Mouse (Mus musculus) intestine, embryonic 16.5 days (tissue): ENCODE measurements around the gene Wbp11. TPM values are rescaled to one million over a fixed set of nuclear protein-coding genes. Genes with fewer than 3 reads are reported as not detected.

Source experiments
- ATAC-seq: fragments of 200-750 bp; cut with Nextera tagmentation; 2 replicates; pipeline ENCODE4 v1.8.0; 2017; ENCODE audit warnings: moderate TSS enrichment, moderate library complexity
- H3K27ac ChIP-seq: fragments of 300-500 bp; sonication (generic); 2 replicates; pipeline ENCODE4 v1.5.1; 2014; ENCODE audit warnings: mild to moderate bottlenecking, low read length
- H3K27me3 ChIP-seq: fragments of 300-500 bp; sonication (generic); replicated peaks from 2 replicates; pipeline ENCODE4 v1.6.1; 2014; ENCODE audit warnings: low read length, control low read depth, mixed read lengths; ENCODE audit not compliant: control insufficient read depth, insufficient read depth
- H3K36me3 ChIP-seq: fragments of 300-500 bp; sonication (generic); 2 replicates; pipeline ENCODE4 v1.6.1; 2014; ENCODE audit warnings: low read length, control low read depth; ENCODE audit not compliant: control insufficient read depth, insufficient read depth
- H3K4me1 ChIP-seq: fragments of 300-500 bp; sonication (generic); 2 replicates; pipeline ENCODE4 v1.6.1; 2014; ENCODE audit warnings: low read length, control low read depth, mixed read lengths; ENCODE audit not compliant: control insufficient read depth, insufficient read depth
- H3K4me2 ChIP-seq: fragments of 300-500 bp; sonication (generic); 2 replicates; pipeline ENCODE4 v1.6.1; 2014; ENCODE audit warnings: low read depth, low read length, control low read depth
- H3K4me3 ChIP-seq: fragments of 300-500 bp; sonication (generic); 2 replicates; pipeline ENCODE4 v1.5.1; 2014; ENCODE audit warnings: mild to moderate bottlenecking, low read length
- H3K9ac ChIP-seq: fragments of 300-500 bp; sonication (generic); 2 replicates; pipeline ENCODE4 v1.6.1; 2014; ENCODE audit warnings: low read depth, low read length
- H3K9me3 ChIP-seq: fragments of 300-500 bp; sonication (generic); 2 replicates; pipeline ENCODE4 v1.6.1; 2016; ENCODE audit warnings: low read length, control low read depth; ENCODE audit not compliant: control insufficient read depth
- WGBS: fragments of 180-500 bp; shearing (Covaris S2); extraction: QIAGEN DNeasy Blood & Tissue Kit; methylation state at CpG from one replicate; pipeline ENCODE4 v1.1.7; 2014; 5-methylcytosine and 5-hydroxymethylcytosine counted together
- polyA plus RNA-seq: library from polyadenylated mRNA; unstranded; fragments of >200 nt; fragmentation: Nextera tagmentation; extraction: Ambion mirVana; gene quantifications from 2 replicates; pipeline ENCODE4 v1.2.1, GENCODE M21; 2015

The Wbp11 gene
- polyA plus RNA-seq, 1 experiment from 2014 or later = 82.1 TPM

DNA sequence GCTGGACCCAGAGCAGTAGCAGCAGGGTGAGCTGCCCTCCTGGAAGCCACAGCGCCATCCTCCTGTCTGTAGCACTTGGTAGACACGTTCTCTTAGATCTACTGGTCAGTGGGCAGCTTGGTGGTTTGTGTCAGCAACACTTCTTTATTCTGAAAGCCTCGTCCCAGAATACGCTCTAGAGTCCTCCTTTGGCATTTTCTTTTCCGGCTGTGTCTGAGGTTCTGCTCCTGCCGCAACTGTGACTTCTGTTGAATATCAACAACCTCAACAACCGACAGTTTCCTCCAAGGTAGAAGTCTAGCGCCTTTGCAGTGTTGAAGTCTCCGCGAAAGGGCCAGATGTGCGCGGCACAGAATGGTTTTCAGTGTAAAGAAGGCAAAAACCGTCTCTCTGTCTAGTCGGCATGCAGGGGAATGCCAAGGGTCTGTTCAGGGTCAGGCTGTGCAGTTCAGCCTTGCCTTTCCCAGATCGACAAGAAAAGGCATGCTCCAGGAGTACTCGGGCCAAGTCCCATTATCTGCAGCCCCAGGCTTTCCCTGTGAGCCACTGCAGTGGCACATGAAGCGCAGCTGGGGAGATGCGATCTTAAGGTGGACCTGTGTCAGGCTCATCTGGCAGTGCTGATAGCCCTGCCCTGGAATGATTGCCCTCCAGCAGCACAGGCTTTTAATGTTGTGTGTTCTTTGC is 29.3 kb upstream of the Wbp11 start, which contains the start of gene Art4:
TSS of gene Art4 (minus strand) at position 548 of the 687 bp plus-strand sequence.
- Histone ChIP-seq H3K27me3 (no peaks in the 10 kb centered on the region), H3K27ac (peak within 1 kb of the TSS; percentile 74), H3K9ac (peak within 1 kb of the TSS; percentile 55; the same call in 1 of the 2 replicates), H3K9me3 (no peaks in the 10 kb centered on the region), H3K4me1 (peaks cover 21% of the 10 kb centered on the region), H3K4me3 (peak within 1 kb of the TSS; percentile 4; the same call in 1 of the 2 replicates), H3K36me3 (no peaks in the 10 kb centered on the region), H3K4me2 (peak within 1 kb of the TSS; percentile 15)
- WGBS = 49% methylated on average over 18 of the region's 18 CpGs
- ATAC-seq = peak; percentile 86

DNA sequence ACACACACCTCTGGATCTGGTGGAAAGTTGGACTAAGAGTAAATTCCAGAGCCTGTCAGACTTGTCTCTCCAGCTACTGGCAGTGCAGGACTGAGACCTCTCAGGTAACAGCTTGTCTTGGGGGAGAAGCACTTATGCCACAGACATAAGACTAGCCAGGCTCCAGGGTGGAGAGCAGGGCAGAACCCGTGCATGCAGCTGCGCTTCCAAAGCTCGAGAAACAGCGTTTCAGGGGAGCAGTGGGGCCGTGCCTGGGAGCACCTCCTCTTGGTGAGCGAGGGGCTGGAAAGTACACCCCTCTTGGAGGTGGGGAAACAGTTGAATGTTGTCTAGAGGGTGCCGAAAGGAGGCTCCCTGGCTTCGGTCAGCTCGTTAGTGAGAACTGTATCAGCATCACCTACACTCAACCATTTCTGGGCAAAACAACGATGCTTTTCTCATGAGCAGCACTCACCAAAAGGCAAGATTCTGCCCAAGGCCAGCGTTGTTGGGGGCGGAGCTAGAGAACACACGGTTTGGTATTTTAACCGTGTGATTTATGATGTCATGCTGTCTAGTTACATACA is 28.1 kb upstream of the Wbp11 start:
- Histone ChIP-seq H3K27me3 (no peaks in the 10 kb centered on the region), H3K4me3 (peak overlapping the region; percentile 13; the same call in 1 of the 2 replicates), H3K27ac (peak overlapping the region; percentile 50), H3K4me2 (peak overlapping the region; percentile 14), H3K4me1 (peaks cover 21% of the 10 kb centered on the region), H3K36me3 (no peaks in the 10 kb centered on the region), H3K9ac (peak overlapping the region; percentile 53), H3K9me3 (no peaks in the 10 kb centered on the region)
- 42% methylated on average over 14 of the region's 14 CpGs for WGBS
- ATAC-seq = peak; percentile 41; the same call in 1 of the 2 replicates

DNA sequence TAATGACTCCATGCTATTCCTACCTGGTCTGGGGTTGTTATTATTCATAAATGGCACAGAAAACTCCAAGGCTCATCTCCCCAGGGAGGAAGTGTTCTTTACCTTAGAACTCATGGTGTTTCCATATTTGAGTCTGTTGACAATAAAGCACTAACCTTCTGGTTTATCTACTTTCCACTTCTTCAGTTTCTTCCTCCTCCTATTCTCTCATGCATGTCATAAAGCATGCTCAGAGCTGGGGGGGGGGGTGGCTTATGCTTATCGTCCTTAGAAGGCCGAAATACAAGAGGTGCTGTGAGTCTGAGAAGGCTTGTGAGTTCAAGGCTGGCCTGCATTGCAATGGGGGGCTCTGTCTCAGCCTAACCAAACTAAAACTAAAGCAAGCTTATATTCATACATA is 27.1 kb upstream of the Wbp11 start:
- no peak overlapping the region for H3K9ac ChIP-seq
- H3K4me1 ChIP-seq = peaks cover 21% of the 10 kb centered on the region
- no peak overlapping the region for H3K27ac ChIP-seq
- ATAC-seq = no peak
- no peak overlapping the region for H3K4me2 ChIP-seq
- H3K4me3 ChIP-seq = no peak overlapping the region
- H3K36me3 ChIP-seq = no peaks in the 10 kb centered on the region
- H3K9me3 ChIP-seq = no peaks in the 10 kb centered on the region
- H3K27me3 ChIP-seq = no peaks in the 10 kb centered on the region
- WGBS = 71% methylated on average over 2 of the region's 2 CpGs

DNA sequence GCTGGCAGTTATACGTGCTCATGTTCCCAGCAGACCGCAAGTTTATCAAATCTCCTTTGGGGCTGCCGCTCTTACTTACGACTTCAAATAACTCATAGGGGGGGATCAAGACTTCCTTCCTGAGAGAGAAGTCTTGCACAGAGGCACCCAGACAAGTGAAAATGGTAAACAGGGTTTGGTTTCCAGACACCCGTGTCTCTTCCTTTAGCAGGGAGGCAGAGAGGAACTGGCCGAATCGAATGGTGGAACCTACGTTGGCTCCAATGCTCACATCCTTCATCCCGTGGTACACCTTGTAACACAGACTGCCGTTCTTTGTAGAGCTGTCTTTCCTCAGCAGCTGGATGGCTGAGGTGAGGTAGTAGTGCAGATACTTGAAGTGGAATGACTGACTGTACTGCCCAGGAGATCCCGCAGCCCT is 26.3 kb upstream of the Wbp11 start:
- Histone ChIP-seq H3K36me3 (no peaks in the 10 kb centered on the region), H3K4me1 (peaks cover 21% of the 10 kb centered on the region), H3K4me3 (no peak overlapping the region), H3K27ac (no peak overlapping the region), H3K9me3 (no peaks in the 10 kb centered on the region), H3K9ac (no peak overlapping the region), H3K27me3 (no peaks in the 10 kb centered on the region), H3K4me2 (no peak overlapping the region)
- no peak for ATAC-seq
- 82% methylated on average over 11 of the region's 11 CpGs for WGBS

DNA sequence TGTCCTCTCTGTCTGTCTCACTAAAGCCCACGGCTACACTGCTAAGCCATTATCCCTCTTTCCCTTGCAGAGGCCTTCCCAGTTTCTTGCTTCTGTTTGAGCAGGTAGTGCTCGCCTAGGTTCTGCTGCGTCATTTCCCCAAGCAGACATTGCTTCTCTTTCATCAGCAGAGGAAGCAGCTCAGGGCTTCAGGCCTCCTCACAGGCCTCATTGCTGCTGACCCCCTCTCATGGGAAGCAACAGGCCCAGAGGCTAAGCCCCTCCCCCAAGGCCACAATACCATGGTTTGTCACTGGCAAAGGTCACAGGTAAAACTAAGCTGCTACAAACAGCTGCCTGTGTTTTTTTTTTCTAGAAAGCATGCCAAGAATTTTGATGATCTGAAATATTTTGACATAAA is 24.7 kb upstream of the Wbp11 start:
- no peak overlapping the region for H3K27ac ChIP-seq
- WGBS = 52% methylated on average over 3 of the region's 3 CpGs
- no peak for ATAC-seq

GRCm38 (mm10) chr6:136852348-136852747 is 24.3 kb upstream of the Wbp11 start:
- Histone ChIP-seq H3K4me3 (no peak overlapping the region), H3K36me3 (no peaks in the 10 kb centered on the region), H3K27me3 (no peaks in the 10 kb centered on the region), H3K27ac (no peak overlapping the region), H3K4me1 (peaks cover 14% of the 10 kb centered on the region), H3K9me3 (no peaks in the 10 kb centered on the region), H3K9ac (no peak overlapping the region), H3K4me2 (no peak overlapping the region)
- ATAC-seq = no peak
- 81% methylated on average over 4 of the region's 4 CpGs for WGBS

More for the DNA sequence above, 24.7 kb upstream of the Wbp11 start:
- no peaks in the 10 kb centered on the region for H3K9me3 ChIP-seq
- no peak overlapping the region for H3K4me2 ChIP-seq
- no peaks in the 10 kb centered on the region for H3K36me3 ChIP-seq
- H3K4me1 ChIP-seq = peaks cover 18% of the 10 kb centered on the region
- H3K4me3 ChIP-seq = no peak overlapping the region
- H3K9ac ChIP-seq = no peak overlapping the region
- H3K27me3 ChIP-seq = no peaks in the 10 kb centered on the region

DNA sequence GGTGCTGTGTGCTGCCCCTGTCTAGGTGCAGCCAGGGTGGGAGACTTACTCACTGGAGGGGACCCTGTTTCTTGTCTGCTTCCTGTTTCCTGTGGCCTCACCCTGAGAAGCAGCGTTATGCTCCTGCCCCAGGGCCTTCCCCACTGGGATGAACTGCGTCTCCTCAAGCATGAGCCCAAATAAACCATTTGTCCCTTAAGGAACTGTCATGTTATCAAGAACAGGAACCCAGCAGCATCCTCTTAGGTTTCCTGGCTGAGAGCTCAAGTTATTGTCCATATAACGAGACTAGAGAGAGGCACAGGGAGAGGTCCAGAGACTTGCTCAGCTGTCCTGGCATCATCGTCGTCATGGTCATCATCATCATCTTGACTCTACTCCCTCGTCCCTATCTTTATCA is 22.2 kb upstream of the Wbp11 start:
- WGBS = 75% methylated on average over 6 of the region's 6 CpGs
- Histone ChIP-seq H3K4me1 (0 out of 2 replicates have a peak, but pooled peaks cover 3% of the 10 kb centered on the region), H3K9ac (no peak overlapping the region), H3K9me3 (no peaks in the 10 kb centered on the region), H3K4me2 (no peak overlapping the region), H3K27me3 (no peaks in the 10 kb centered on the region), H3K36me3 (no peaks in the 10 kb centered on the region), H3K27ac (no peak overlapping the region), H3K4me3 (no peak overlapping the region)
- ATAC-seq = no peak

DNA sequence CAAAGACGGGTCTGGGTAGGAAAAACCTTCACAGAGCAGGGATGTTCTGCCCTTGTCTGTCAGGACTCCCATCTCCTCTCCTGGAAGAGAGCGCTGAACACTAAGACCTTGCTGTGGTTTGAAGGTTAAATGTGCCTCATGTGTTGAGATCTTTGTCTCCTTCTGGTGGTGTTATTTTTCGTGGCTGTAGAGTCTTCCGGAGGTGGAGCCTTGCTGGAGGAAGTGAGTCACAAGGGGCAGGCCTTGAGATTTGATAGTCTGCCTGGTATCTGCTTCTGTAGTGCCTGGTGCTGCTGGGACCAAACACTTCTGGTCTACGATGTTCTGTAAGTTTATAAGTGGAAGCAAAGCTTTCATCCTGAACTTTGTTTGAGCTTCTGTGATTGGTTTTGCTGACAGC is 20.9 kb upstream of the Wbp11 start:
- Histone ChIP-seq H3K9me3 (no peaks in the 10 kb centered on the region), H3K4me3 (no peak overlapping the region), H3K36me3 (no peaks in the 10 kb centered on the region), H3K27me3 (no peaks in the 10 kb centered on the region), H3K9ac (no peak overlapping the region), H3K4me2 (no peak overlapping the region), H3K4me1 (0 out of 2 replicates have a peak, but pooled peaks cover 3% of the 10 kb centered on the region), H3K27ac (no peak overlapping the region)
- ATAC-seq = no peak
- 85% methylated on average over 5 of the region's 5 CpGs for WGBS

- 0 out of 2 replicates have a peak, but pooled peaks cover 3% of the 10 kb centered on the region for H3K4me1 ChIP-seq
- no peaks in the 10 kb centered on the region for H3K36me3 ChIP-seq
- no peak overlapping the region for H3K27ac ChIP-seq
- H3K27me3 ChIP-seq = no peaks in the 10 kb centered on the region
- no peak for ATAC-seq
- no peak overlapping the region for H3K4me2 ChIP-seq
- no peaks in the 10 kb centered on the region for H3K9me3 ChIP-seq
- no peak overlapping the region for H3K4me3 ChIP-seq
- 84% methylated on average over 8 of the region's 8 CpGs for WGBS
- H3K9ac ChIP-seq = no peak overlapping the region
Observed at GRCm38 (mm10) chr6:136848399-136848798, 20.4 kb upstream of the Wbp11 start.
